Mouse (Mus musculus): ENCODE results near the gene Cux1. TPM values are rescaled to one million over a fixed set of nuclear protein-coding genes. Genes with fewer than 3 reads are reported as not detected.

Gene Cux1
- polyA plus RNA-seq, 1 experiment from 2014 or later = 109 TPM

DNA sequence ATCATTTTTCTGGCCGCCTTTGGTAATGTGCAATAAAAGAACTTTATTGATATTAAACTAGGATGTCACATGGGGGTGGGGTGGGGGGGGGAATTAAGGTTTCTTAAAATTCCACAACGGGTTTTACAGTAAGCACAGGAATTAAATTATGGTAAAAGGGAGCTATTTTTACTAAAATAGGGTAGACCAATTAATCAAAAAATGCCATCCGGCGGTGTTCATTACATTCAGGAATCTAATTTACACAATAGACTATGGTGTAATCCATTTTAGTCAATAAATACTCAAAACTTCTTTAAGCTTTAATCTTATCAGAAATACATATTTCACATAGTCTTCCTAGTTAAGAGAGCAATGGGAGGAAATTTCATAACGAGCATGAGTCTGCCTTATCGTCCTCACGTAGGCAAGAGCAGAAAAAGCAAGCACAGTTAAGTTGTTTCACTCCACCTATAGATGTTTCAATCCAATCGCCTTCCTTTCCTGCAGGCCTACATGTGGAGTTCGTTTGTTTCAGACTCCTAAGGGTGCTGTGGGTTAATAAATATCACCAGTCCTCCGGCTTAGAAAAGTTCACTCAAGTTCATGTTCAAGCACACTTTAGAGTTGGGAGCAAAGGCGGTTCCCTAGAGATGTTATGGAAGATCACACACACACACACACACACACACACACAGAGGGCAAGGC is 2.5 kb downstream of the Cux1 start:
- Histone ChIP-seq H3K27me3 (ENCODE audit: insufficient read depth, poor library complexity, severe bottlenecking) (peaks cover 20% of the 10 kb centered on the region), H3K4me1 (replicated peaks) (peaks cover 53% of the 10 kb centered on the region)

DNA sequence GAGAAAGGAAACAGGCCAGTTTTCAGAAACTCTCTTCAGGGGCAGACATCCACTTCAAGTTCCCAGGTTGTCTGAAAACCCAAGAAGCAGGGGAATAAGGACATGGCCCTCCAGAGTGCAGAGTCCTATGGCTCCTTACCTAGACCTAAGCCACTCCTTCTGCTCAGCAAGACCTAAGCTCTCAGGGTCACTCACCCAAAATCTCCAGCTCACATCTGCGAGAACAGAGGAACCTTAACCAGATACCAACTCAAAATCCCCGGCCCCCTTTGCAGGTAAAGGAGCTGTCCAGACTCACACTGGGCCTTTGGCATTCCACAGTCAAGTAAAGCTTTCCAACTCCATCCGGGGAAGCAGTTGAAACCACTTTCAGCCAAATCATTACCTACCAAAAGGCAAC is 3.3 kb downstream of the Cux1 start:
- Histone ChIP-seq H3K36me3 (no peaks in the 10 kb centered on the region), H3K27ac (no peak overlapping the region), H3K4me1 (replicated peaks) (peaks cover 50% of the 10 kb centered on the region), H3K9me3 (no peaks in the 10 kb centered on the region), H3K4me3 (peak overlapping the region; percentile 99; the same call in 1 of the 2 replicates), H3K27me3 (ENCODE audit: insufficient read depth, poor library complexity, severe bottlenecking) (peaks cover 13% of the 10 kb centered on the region)
- no peak for DNase-seq (ENCODE audit: low spot score)
- 58% methylated on average over 3 of the region's 3 CpGs for WGBS

More for the DNA sequence above, 2.5 kb downstream of the Cux1 start:
- no peak for DNase-seq (ENCODE audit: low spot score)
- Histone ChIP-seq H3K36me3 (no peaks in the 10 kb centered on the region), H3K4me3 (peak overlapping the region; percentile 99), H3K27ac (no peak overlapping the region), H3K9me3 (no peaks in the 10 kb centered on the region)
- WGBS = 58% methylated on average over 11 of the region's 11 CpGs

DNA sequence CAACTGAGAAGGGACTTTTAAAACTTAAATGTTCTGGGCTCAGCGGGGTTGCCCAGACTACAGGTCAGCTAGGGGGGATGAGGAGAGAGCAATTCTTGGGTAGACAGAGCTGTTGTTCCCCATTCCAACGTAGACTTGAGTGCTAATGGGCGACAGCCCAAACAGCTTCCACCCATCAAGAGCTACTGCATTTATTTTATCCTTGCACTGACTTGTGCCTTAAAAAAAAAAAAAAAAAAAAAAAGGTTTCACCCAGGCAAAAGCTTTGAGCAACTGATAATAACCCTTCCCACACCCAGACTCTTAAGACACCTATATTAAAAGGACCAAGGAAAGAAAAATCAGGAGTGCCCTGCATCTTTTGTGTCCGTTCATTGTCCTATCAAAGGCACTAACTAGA is 4.2 kb downstream of the Cux1 start:
- no peak overlapping the region for H3K4me3 ChIP-seq
- H3K36me3 ChIP-seq = no peaks in the 10 kb centered on the region
- peaks cover 41% of the 10 kb centered on the region for H3K4me1 ChIP-seq (replicated peaks)
- H3K9me3 ChIP-seq = no peaks in the 10 kb centered on the region
- no peak overlapping the region for H3K27ac ChIP-seq
- H3K27me3 ChIP-seq (ENCODE audit: insufficient read depth, poor library complexity, severe bottlenecking) = 0 out of 2 replicates have a peak, but pooled peaks cover 4% of the 10 kb centered on the region
- WGBS = 67% methylated on average over 4 of the region's 4 CpGs
- DNase-seq (ENCODE audit: low spot score) = no peak

DNA sequence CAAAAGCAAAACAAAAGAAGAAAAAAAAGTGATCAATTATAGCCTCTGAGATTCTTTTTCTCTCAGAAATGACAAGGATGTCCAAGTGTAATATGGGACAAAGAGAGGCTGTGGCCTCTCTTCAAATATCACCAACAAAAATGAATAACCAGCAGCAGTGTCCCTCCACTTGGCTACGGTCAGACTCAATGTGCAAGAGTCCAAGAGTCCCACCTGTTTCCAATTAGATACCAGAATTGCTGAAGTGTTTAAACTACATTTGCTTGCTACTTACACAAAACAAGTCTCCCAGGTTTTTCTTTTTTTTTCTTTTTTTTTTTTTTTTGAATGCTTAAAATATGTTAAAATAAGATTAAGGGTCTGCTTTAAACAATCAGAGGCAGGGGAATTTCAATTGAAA is 5.1 kb downstream of the Cux1 start:
- Histone ChIP-seq H3K36me3 (0 out of 2 replicates have a peak, but pooled peaks cover 3% of the 10 kb centered on the region), H3K4me3 (no peak overlapping the region), H3K4me1 (replicated peaks) (peaks cover 38% of the 10 kb centered on the region), H3K27ac (no peak overlapping the region), H3K9me3 (no peaks in the 10 kb centered on the region), H3K27me3 (ENCODE audit: insufficient read depth, poor library complexity, severe bottlenecking) (no peaks in the 10 kb centered on the region)
- 71% methylated on average over 1 of the region's 1 CpGs for WGBS
- DNase-seq (ENCODE audit: low spot score) = no peak

DNA sequence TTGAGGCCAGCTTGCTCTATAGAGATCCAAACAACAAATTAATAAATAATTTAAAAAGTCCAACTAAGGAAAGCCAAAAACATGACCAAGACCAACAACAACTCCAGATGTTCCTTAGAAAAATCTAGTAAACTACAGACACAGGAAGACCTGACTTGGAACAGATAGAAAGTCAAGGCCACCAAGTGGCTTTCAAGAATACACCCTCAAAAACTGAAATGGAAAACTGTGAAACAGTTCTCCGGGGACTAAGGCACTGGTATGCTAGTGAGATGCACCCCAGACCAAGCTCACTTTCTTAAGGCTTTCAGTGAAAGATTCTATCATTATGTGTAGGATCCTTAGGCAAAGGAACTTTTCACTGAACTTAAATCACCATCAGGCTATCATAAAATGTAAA is 5.6 kb downstream of the Cux1 start:
- WGBS = 92% methylated on average over 1 of the region's 1 CpGs

DNA sequence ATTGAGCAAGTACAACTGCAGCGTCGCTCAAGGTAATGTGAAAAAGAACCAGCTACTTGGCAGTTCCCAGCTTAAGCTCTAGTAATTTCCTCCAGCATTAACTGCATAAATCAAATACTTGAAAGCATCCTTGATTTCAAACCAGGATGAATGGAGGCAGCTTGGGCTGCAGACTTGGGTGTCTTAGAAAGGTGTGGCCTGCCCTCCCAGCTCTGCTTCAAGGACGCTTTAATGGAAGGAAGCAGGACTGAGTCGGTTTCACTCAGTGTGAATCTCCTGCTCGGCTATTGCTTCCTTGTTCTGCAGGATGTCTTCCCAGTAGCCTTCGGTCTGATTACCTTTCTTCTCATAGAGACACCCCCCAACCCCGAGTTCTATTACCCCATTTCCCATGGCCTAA is 6.6 kb downstream of the Cux1 start:
- DNase-seq (ENCODE audit: low spot score) = no peak
- peaks cover 52% of the 10 kb centered on the region for H3K4me1 ChIP-seq (replicated peaks)
- H3K27me3 ChIP-seq (ENCODE audit: insufficient read depth, poor library complexity, severe bottlenecking) = no peaks in the 10 kb centered on the region
- H3K27ac ChIP-seq = no peak overlapping the region
- H3K36me3 ChIP-seq = peaks cover 11% of the 10 kb centered on the region
- 80% methylated on average over 7 of the region's 7 CpGs for WGBS
- no peaks in the 10 kb centered on the region for H3K9me3 ChIP-seq
- H3K4me3 ChIP-seq = no peak overlapping the region

More for the DNA sequence above, 5.6 kb downstream of the Cux1 start:
- no peak overlapping the region for H3K27ac ChIP-seq
- H3K36me3 ChIP-seq = peaks cover 6% of the 10 kb centered on the region
- DNase-seq (ENCODE audit: low spot score) = no peak
- no peaks in the 10 kb centered on the region for H3K27me3 ChIP-seq (ENCODE audit: insufficient read depth, poor library complexity, severe bottlenecking)
- no peak overlapping the region for H3K4me3 ChIP-seq
- H3K4me1 ChIP-seq (replicated peaks) = peaks cover 42% of the 10 kb centered on the region
- no peaks in the 10 kb centered on the region for H3K9me3 ChIP-seq

DNA sequence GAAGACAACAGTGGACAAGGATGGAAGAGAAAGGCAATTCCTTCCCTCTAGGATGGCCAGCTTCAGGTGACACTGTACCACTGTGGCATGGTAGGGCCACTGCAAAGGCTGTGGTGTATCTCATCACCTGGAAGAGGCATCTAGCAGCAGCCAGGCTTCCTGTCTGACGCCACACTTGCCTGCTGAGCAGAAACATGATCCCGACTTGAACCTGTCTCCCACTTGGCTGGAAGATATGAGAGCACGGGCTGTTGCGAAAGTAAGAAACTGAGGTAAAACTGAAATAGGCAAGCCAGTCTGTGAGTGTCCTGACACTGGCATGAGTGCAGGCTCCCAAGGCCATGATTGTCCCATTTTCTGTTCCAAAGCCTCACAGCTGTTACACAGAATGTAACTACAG is 9.8 kb downstream of the Cux1 start:
- DNase-seq (ENCODE audit: low spot score) = no peak
- peaks cover 11% of the 10 kb centered on the region for H3K36me3 ChIP-seq
- H3K27me3 ChIP-seq (ENCODE audit: insufficient read depth, poor library complexity, severe bottlenecking) = no peaks in the 10 kb centered on the region
- peaks cover 45% of the 10 kb centered on the region for H3K4me1 ChIP-seq (replicated peaks)
- no peak overlapping the region for H3K27ac ChIP-seq
- WGBS = 69% methylated on average over 4 of the region's 4 CpGs
- H3K4me3 ChIP-seq = no peak overlapping the region
- H3K9me3 ChIP-seq = no peaks in the 10 kb centered on the region

DNA sequence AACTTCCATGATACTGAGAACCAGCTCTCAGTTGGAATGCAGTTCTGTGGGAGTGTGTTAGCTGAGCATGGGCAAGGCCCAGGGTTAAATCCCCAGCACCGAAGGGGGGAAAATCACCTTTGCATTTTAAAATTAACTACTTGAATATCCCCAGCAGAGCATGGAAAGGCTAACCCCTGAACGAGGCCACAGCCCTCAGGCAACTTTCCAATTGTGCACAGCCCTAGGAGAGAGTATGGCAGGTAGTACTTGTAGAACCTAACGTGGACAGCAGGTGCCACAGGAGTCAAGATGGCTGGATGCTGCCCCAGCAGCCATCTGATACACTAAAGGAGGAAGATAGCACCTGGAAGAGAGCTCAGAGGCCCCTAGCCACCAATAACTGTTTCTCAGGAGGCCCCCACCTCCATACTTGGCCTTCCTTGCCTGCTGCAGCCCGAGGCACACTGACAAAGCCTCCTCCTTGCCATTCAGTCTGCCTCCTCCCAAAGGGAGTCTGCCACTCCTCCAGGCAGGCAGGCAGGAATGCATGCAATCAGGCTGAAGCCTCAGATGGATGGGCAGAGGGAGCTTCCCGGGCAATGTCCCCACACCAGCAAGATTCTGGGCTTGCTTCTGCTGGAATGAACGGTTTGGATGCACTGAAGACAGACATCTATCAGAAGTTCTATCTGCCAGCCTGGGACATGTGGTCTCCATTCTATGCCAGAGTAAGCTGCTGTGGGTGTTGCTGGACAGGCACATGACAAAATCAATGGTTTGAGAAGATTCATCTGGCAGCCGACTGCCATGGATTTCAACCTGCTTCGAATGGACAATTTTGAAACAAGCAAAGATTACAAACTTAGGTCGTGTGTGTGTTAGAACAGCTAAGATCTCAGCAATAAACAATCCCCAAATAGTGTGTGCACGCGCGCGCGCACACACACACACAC is 10.7 kb downstream of the Cux1 start:
- H3K4me3 ChIP-seq = no peak overlapping the region
- H3K27ac ChIP-seq = no peak overlapping the region
- peaks cover 53% of the 10 kb centered on the region for H3K4me1 ChIP-seq (replicated peaks)
- WGBS = 89% methylated on average over 14 of the region's 14 CpGs
- no peaks in the 10 kb centered on the region for H3K27me3 ChIP-seq (ENCODE audit: insufficient read depth, poor library complexity, severe bottlenecking)
- peaks cover 11% of the 10 kb centered on the region for H3K36me3 ChIP-seq
- H3K9me3 ChIP-seq = no peaks in the 10 kb centered on the region
- DNase-seq (ENCODE audit: low spot score) = no peak

DNA sequence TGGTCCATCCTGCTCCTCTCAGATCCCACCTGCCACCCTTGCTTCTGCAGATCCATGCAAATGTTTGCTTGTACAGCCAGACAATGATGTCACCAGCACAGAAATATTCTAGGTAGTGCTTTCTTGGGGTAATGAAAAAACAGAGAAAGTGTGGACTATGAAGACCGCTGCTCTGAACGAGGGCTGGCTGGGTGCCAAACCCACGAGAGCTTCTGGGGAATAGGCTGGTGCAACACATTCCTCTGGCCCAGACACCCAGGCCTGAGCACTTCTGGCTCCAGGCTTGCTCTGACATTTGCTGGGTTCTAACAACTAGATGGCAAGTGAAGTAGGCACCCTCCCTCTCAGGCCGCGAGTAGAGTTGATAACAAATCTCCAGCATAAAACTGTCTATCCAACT is 11.6 kb downstream of the Cux1 start:
- no peak overlapping the region for H3K27ac ChIP-seq
- no peaks in the 10 kb centered on the region for H3K9me3 ChIP-seq
- peaks cover 11% of the 10 kb centered on the region for H3K36me3 ChIP-seq
- DNase-seq (ENCODE audit: low spot score) = no peak
- no peak overlapping the region for H3K4me3 ChIP-seq
- 83% methylated on average over 5 of the region's 5 CpGs for WGBS
- H3K4me1 ChIP-seq (replicated peaks) = peaks cover 57% of the 10 kb centered on the region
- H3K27me3 ChIP-seq (ENCODE audit: insufficient read depth, poor library complexity, severe bottlenecking) = no peaks in the 10 kb centered on the region

DNA sequence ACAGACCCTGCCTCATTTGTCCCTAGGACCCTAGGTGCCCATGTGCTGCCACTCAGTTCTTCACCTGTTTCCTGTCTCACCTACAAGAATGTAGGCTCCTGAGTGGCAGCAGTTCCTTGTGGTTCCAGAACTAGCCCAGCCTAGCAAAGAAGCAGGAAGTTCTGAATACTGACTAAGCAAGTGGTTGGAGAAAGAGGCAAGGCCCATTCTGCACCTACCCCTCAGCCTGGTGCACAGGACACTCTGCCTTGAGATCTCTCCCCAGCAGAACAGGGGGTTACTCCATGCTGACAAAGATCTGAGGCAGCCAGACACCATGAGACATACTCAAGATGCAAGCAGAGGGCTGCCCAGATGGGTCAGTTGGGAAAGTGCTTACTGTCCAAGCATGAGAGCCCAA is 14.5 kb downstream of the Cux1 start:
- DNase-seq (ENCODE audit: low spot score) = no peak
- Histone ChIP-seq H3K4me1 (replicated peaks) (peaks cover 63% of the 10 kb centered on the region), H3K27me3 (ENCODE audit: insufficient read depth, poor library complexity, severe bottlenecking) (no peaks in the 10 kb centered on the region), H3K27ac (no peak overlapping the region), H3K9me3 (no peaks in the 10 kb centered on the region), H3K36me3 (peaks cover 11% of the 10 kb centered on the region), H3K4me3 (no peak overlapping the region)

DNA sequence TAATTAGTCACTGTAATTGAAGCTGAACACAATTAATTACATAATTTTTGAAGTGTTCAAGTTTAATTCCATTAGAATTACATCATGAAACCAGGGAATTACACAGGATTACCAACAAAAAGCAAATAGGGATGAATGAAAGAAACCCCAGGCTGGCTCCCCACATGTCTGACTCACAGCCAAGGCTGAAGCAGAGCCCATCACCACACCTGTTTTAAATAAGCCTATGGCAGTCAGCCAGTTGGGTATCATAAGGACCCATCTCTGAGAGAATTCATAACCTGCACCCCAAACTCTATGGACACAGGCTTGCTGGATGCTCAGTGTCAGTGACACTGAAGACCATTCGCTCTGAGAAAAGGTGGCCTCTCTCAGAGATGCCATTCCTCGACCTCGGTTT is 15.2 kb downstream of the Cux1 start:
- peaks cover 57% of the 10 kb centered on the region for H3K4me1 ChIP-seq (replicated peaks)
- H3K36me3 ChIP-seq = peaks cover 9% of the 10 kb centered on the region

DNA sequence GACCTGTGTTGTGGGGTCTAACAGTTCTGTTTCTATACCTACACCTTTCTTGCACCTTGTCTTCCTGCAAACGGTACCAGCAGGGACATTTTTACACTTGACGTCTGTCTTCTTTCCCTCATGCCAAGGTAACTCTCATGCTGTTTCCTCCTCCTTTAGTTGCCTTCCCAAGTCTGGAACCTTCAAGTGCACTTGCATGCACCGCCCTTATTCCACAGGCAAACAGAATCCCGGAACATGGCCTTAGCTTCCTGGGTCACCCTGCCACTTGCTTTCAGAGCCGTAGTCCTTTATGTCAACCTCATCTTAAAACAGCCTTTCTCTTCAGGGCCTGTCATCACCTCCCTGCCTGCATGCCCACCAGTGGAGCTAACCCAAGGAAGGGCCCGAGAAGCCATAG is 15.7 kb downstream of the Cux1 start:
- Histone ChIP-seq H3K4me1 (replicated peaks) (peaks cover 54% of the 10 kb centered on the region), H3K36me3 (peaks cover 7% of the 10 kb centered on the region), H3K4me3 (no peak overlapping the region), H3K27me3 (ENCODE audit: insufficient read depth, poor library complexity, severe bottlenecking) (no peaks in the 10 kb centered on the region), H3K27ac (no peak overlapping the region), H3K9me3 (no peaks in the 10 kb centered on the region)
- WGBS = 72% methylated on average over 6 of the region's 6 CpGs
- DNase-seq (ENCODE audit: low spot score) = no peak

More for the DNA sequence above, 15.2 kb downstream of the Cux1 start:
- Histone ChIP-seq H3K27ac (no peak overlapping the region), H3K27me3 (ENCODE audit: insufficient read depth, poor library complexity, severe bottlenecking) (no peaks in the 10 kb centered on the region), H3K9me3 (no peaks in the 10 kb centered on the region), H3K4me3 (no peak overlapping the region)
- DNase-seq (ENCODE audit: low spot score) = no peak
- WGBS = 90% methylated on average over 3 of the region's 3 CpGs

DNA sequence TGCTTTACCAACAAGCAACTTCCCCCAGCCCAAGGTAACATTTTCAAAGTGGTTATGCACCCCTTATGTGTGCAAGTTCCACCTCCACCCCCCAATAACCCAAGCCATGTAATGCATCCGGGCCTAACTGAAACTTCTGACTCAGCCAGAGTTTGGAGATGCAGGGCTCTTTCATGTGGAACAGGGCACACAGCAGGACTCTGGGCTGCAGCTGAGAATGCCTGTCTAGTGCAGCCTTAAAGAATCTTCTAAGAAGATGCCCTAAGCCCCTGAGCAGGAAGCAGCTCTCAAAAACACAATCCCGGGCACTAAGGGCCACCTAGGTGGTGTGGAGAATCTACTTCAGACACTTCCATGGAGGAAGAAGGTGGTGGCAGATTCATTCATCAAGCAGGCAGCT is 16.6 kb downstream of the Cux1 start:
- H3K27me3 ChIP-seq (ENCODE audit: insufficient read depth, poor library complexity, severe bottlenecking) = no peaks in the 10 kb centered on the region
- no peak for DNase-seq (ENCODE audit: low spot score)
- 20% methylated on average over 2 of the region's 2 CpGs for WGBS
- no peak overlapping the region for H3K4me3 ChIP-seq
- peaks cover 53% of the 10 kb centered on the region for H3K4me1 ChIP-seq (replicated peaks)
- H3K9me3 ChIP-seq = no peaks in the 10 kb centered on the region
- no peak overlapping the region for H3K27ac ChIP-seq
- 0 out of 2 replicates have a peak, but pooled peaks cover 3% of the 10 kb centered on the region for H3K36me3 ChIP-seq
